Mouse (Mus musculus): ENCODE data around the gene 4933425L06Rik. TPM values are rescaled to one million over a fixed set of nuclear protein-coding genes. Genes with fewer than 3 reads are reported as not detected.

4933425L06Rik gene
- polyA plus RNA-seq (2015; fragmentation: Illumina TruSeq; extraction: RNeasy Lipid Tissue Mini Kit (QIAGEN cat#74804); ENCODE audit: insufficient read depth, low read depth, low replicate concordance) = not detected

GRCm38 (mm10) chr13:105081862-105082261 lies at the start of gene 4933425L06Rik:
TSS of gene 4933425L06Rik (plus strand) at chr13:105082122.

GRCm38 (mm10) chr13:105054181-105054940 lies 27.6 kb upstream of the 4933425L06Rik start, which contains the start of gene Rgs7bp:
TSS of gene Rgs7bp (minus strand) at chr13:105054930.

Other genes with a start within 250 kb of the 4933425L06Rik start
- 5.7 TPM for gene Shisal2b, start 218.2 kb upstream of the 4933425L06Rik start, polyA plus RNA-seq (2015; fragmentation: Illumina TruSeq; extraction: RNeasy Lipid Tissue Mini Kit (QIAGEN cat#74804); ENCODE audit: insufficient read depth, low read depth, low replicate concordance)
- 1.2 TPM for gene Rgs7bp, start 27.2 kb upstream of the 4933425L06Rik start, polyA plus RNA-seq (2015; fragmentation: Illumina TruSeq; extraction: RNeasy Lipid Tissue Mini Kit (QIAGEN cat#74804); ENCODE audit: insufficient read depth, low read depth, low replicate concordance)
- gene Rnf180, start 212.7 kb downstream of the 4933425L06Rik start, polyA plus RNA-seq (2015; fragmentation: Illumina TruSeq; extraction: RNeasy Lipid Tissue Mini Kit (QIAGEN cat#74804); ENCODE audit: insufficient read depth, low read depth, low replicate concordance) = not detected